Mouse (Mus musculus) limb, embryonic 12.5 days (tissue): ENCODE results near the gene Tfap4. TPM values are rescaled to one million over a fixed set of nuclear protein-coding genes. Genes with fewer than 3 reads are reported as not detected.

ENCODE experiments used
- ATAC-seq: fragments of 200-750 bp; cut with Nextera tagmentation; 2 replicates; pipeline ENCODE4 v1.8.0; 2017; ENCODE audit warnings: low read depth, moderate TSS enrichment; ENCODE audit not compliant: insufficient number of reproducible peaks, insufficient read depth, low FRiP score, low TSS enrichment
- H3K27ac ChIP-seq: fragments of 300-500 bp; sonication (generic); 2 replicates; pipeline ENCODE4 v1.5.1; 2016; ENCODE audit warnings: mild to moderate bottlenecking, moderate library complexity
- H3K27me3 ChIP-seq: fragments of 300-500 bp; sonication (generic); 2 replicates; pipeline ENCODE4 v1.6.1; 2016; ENCODE audit warnings: mild to moderate bottlenecking, moderate library complexity
- H3K36me3 ChIP-seq: fragments of 300-500 bp; sonication (generic); 2 replicates; pipeline ENCODE4 v1.6.1; 2016; ENCODE audit warnings: mild to moderate bottlenecking, moderate library complexity
- H3K4me1 ChIP-seq: fragments of 300-500 bp; sonication (generic); replicated peaks from 2 replicates; pipeline ENCODE4 v1.6.1; 2016
- H3K4me2 ChIP-seq: fragments of 300-500 bp; sonication (generic); 2 replicates; pipeline ENCODE4 v1.6.1; 2016; ENCODE audit warnings: mild to moderate bottlenecking, moderate library complexity
- H3K4me3 ChIP-seq: fragments of 300-500 bp; sonication (generic); replicated peaks from 2 replicates; pipeline ENCODE4 v1.5.1; 2016; ENCODE audit warnings: mild to moderate bottlenecking
- H3K9ac ChIP-seq: fragments of 300-500 bp; sonication (generic); replicated peaks from 2 replicates; pipeline ENCODE4 v1.6.1; 2016; ENCODE audit warnings: mild to moderate bottlenecking, moderate library complexity
- H3K9me3 ChIP-seq: fragments of 300-500 bp; sonication (generic); 2 replicates; pipeline ENCODE4 v1.6.1; 2016; ENCODE audit warnings: mild to moderate bottlenecking, moderate library complexity
- WGBS: fragments of 180-500 bp; shearing (Covaris S2); methylation state at CpG from one replicate; pipeline ENCODE4 v1.1.7; 2016; 5-methylcytosine and 5-hydroxymethylcytosine counted together
- polyA plus RNA-seq: library from polyadenylated mRNA; unstranded; fragments of >200 nt; fragmentation: Nextera tagmentation; extraction: Ambion mirVana; gene quantifications from 2 replicates; pipeline ENCODE4 v1.2.1, GENCODE M21; 2016

Gene Tfap4
- polyA plus RNA-seq, 1 experiment from 2014 or later: 29.1 TPM

DNA sequence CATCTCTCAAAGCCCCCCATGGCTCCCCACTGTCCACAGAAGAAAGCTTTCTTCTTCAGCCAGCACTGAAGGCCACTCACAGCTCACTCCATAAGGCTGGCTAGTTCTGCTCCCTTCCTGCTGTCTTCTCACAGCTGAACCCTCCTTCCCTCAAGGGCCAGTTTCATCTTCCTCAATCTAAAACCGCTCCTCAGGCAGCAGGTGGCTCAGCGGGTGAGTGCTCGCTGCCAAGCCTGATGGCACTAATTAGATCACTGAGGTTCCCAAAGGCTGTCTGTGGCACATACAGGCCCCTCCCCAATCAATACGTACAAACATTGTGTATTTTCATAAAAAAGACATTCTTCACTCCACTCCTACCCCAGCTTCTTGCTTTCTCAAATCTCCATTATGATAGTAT, 40.5 kb downstream of the Tfap4 start:
- ATAC-seq: no peak
- Histone ChIP-seq H3K4me2 (no peak overlapping the region), H3K9ac (no peak overlapping the region), H3K4me3 (no peak overlapping the region), H3K27me3 (no peaks in the 10 kb centered on the region), H3K4me1 (peaks cover 25% of the 10 kb centered on the region), H3K27ac (no peak overlapping the region), H3K36me3 (no peaks in the 10 kb centered on the region), H3K9me3 (no peaks in the 10 kb centered on the region)
- WGBS: 83% methylated on average over 4 of the region's 4 CpGs

- Histone ChIP-seq H3K36me3 (no peaks in the 10 kb centered on the region), H3K27ac (no peak overlapping the region), H3K9me3 (no peaks in the 10 kb centered on the region), H3K4me1 (peaks cover 23% of the 10 kb centered on the region), H3K4me2 (no peak overlapping the region), H3K27me3 (no peaks in the 10 kb centered on the region), H3K9ac (no peak overlapping the region), H3K4me3 (no peak overlapping the region)
- ATAC-seq: no peak
- 64% methylated on average over 2 of the region's 2 CpGs for WGBS
Observed at GRCm38 (mm10) chr16:4517906-4518305, 41.7 kb downstream of the Tfap4 start.

- Histone ChIP-seq H3K4me1 (no peaks in the 10 kb centered on the region; the same call in 1 of the 2 replicates), H3K4me2 (no peak overlapping the region), H3K27me3 (no peaks in the 10 kb centered on the region), H3K9me3 (no peaks in the 10 kb centered on the region), H3K36me3 (no peaks in the 10 kb centered on the region), H3K27ac (no peak overlapping the region), H3K4me3 (no peak overlapping the region), H3K9ac (no peak overlapping the region)
- no peak for ATAC-seq
- 82% methylated on average over 3 of the region's 3 CpGs for WGBS
Observed at GRCm38 (mm10) chr16:4514383-4514782, 45.3 kb downstream of the Tfap4 start.

DNA sequence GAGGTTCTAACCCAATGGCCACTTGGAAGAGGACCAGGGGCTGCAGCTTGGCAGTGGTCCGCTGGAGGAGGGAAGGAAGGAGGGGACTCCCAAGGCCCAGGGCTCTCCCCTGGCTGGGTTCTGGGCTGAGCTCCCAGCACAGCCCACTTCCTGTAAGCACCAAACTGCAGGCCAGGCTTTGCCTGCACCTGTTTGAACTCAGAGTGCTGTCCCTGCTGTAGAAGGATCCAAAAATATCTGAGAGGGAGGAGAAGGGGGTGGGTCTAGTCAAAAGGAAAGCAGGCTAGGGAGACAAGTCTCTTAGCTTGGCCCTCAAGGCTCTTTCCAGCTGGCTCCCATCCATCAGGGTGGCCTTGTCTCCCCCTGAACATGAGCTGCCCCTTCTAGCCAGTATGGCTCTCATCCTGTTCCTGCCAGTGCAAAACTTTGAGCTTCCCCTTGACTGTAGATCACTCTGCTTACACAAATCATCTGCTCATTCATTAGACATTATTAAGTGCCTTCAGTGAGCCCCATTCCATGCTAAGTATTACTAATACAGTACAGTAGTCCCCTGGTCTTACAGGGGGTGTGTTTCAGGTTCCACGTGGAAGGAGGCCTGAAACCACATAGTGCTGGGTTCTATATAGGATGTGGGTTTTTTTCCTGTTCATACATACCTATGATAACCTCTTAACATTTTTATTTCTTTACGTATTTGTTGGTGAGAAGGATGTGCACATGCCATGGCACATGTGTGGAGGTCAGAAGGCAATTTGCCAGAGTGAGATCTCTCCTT, 46.8 kb downstream of the Tfap4 start:
- WGBS: 73% methylated on average over 3 of the region's 3 CpGs

GRCm38 (mm10) chr16:4511371-4511770, 48.3 kb downstream of the Tfap4 start:
- no peak overlapping the region for H3K9ac ChIP-seq
- no peaks in the 10 kb centered on the region for H3K9me3 ChIP-seq
- no peak overlapping the region for H3K4me3 ChIP-seq
- no peak overlapping the region for H3K4me2 ChIP-seq
- no peaks in the 10 kb centered on the region; the same call in 1 of the 2 replicates for H3K4me1 ChIP-seq
- no peaks in the 10 kb centered on the region for H3K27me3 ChIP-seq
- no peaks in the 10 kb centered on the region for H3K36me3 ChIP-seq
- no peak for ATAC-seq
- H3K27ac ChIP-seq: no peak overlapping the region
- 81% methylated on average over 2 of the region's 2 CpGs for WGBS

More for the DNA sequence above, 46.8 kb downstream of the Tfap4 start:
- Histone ChIP-seq H3K4me1 (no peaks in the 10 kb centered on the region; the same call in 1 of the 2 replicates), H3K9me3 (no peaks in the 10 kb centered on the region), H3K27me3 (no peaks in the 10 kb centered on the region), H3K4me3 (no peak overlapping the region), H3K27ac (no peak overlapping the region), H3K9ac (no peak overlapping the region), H3K36me3 (no peaks in the 10 kb centered on the region), H3K4me2 (no peak overlapping the region)
- peak; percentile 68; the same call in 1 of the 2 replicates for ATAC-seq

DNA sequence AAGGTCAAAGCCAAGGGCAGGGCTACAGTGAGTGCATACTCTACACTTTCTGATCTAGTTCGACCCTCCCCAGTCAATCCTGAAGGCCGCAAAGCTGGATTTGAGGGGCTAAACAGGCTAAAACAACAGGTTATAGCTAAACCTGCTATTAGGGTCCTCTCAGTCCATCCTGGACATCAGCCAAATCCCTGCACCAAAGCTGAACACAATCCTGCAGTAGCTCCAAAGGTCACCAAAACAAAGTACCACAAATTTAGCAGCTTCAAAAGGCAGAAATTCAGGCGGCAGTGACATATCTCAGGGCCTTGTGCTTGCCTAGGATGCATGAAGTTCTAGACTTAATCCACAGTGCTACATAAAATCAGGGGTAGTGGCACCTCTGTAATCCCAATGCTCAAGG, 53.5 kb downstream of the Tfap4 start:
- Histone ChIP-seq H3K9me3 (no peaks in the 10 kb centered on the region), H3K36me3 (no peaks in the 10 kb centered on the region), H3K4me1 (no peaks in the 10 kb centered on the region; the same call in 1 of the 2 replicates), H3K4me2 (no peak overlapping the region), H3K27me3 (no peaks in the 10 kb centered on the region), H3K27ac (no peak overlapping the region), H3K9ac (no peak overlapping the region), H3K4me3 (no peak overlapping the region)
- ATAC-seq: no peak
- WGBS: 78% methylated on average over 3 of the region's 3 CpGs

- no peak for ATAC-seq
- Histone ChIP-seq H3K4me3 (no peak overlapping the region), H3K9ac (no peak overlapping the region), H3K4me1 (no peaks in the 10 kb centered on the region; the same call in 1 of the 2 replicates), H3K4me2 (no peak overlapping the region), H3K27me3 (no peaks in the 10 kb centered on the region), H3K36me3 (no peaks in the 10 kb centered on the region), H3K9me3 (no peaks in the 10 kb centered on the region), H3K27ac (no peak overlapping the region)
- 93% methylated on average over 1 of the region's 1 CpGs for WGBS
Observed at GRCm38 (mm10) chr16:4503495-4503894, 56.2 kb downstream of the Tfap4 start.

DNA sequence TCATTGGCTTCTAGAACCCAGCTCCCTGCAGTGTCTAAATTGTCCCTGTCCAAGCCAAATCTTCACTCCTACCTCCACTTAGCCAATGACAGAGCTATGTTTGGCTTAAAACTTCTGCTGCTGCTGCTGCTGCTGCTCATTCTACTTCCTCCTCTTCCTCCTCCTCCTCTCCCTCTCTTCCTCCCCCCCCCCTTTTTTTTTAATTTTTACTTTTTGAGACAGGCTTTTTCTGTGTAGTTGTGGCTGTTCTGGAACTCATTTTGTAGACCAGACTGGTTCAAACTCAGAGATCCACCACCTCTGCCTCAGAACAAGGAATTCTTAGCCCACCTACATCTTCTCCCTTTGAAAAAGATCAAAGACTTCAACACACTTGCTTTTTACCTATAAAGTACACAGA, 57.1 kb downstream of the Tfap4 start:
- Histone ChIP-seq H3K9ac (no peak overlapping the region), H3K9me3 (no peaks in the 10 kb centered on the region), H3K4me3 (no peak overlapping the region), H3K4me2 (no peak overlapping the region), H3K4me1 (peaks cover 2% of the 10 kb centered on the region; the same call in 1 of the 2 replicates), H3K36me3 (no peaks in the 10 kb centered on the region), H3K27ac (no peak overlapping the region), H3K27me3 (no peaks in the 10 kb centered on the region)
- no peak for ATAC-seq

DNA sequence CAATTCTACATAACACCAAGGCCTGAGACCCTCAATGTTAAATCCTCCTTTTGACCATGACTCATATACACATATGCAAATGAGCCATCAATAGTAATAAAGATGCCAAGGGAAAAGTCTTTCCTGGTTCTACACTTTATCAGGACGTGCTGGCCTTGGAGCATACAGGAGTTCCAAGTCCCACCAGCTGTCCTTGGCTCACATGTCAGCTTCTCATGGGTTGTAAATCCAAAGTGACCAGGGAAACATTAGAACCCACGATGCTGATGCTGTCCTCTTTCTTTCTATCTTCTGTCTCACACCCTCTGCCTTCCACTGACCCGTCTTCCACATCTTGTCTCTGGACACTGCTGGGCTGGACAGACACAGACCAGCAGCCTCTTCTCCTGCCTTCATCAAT, 58.0 kb downstream of the Tfap4 start:
- Histone ChIP-seq H3K9ac (no peak overlapping the region), H3K9me3 (no peaks in the 10 kb centered on the region), H3K27ac (no peak overlapping the region), H3K4me2 (no peak overlapping the region), H3K4me3 (no peak overlapping the region), H3K27me3 (no peaks in the 10 kb centered on the region), H3K36me3 (no peaks in the 10 kb centered on the region), H3K4me1 (peaks cover 2% of the 10 kb centered on the region; the same call in 1 of the 2 replicates)
- ATAC-seq: no peak
- 81% methylated on average over 3 of the region's 3 CpGs for WGBS

DNA sequence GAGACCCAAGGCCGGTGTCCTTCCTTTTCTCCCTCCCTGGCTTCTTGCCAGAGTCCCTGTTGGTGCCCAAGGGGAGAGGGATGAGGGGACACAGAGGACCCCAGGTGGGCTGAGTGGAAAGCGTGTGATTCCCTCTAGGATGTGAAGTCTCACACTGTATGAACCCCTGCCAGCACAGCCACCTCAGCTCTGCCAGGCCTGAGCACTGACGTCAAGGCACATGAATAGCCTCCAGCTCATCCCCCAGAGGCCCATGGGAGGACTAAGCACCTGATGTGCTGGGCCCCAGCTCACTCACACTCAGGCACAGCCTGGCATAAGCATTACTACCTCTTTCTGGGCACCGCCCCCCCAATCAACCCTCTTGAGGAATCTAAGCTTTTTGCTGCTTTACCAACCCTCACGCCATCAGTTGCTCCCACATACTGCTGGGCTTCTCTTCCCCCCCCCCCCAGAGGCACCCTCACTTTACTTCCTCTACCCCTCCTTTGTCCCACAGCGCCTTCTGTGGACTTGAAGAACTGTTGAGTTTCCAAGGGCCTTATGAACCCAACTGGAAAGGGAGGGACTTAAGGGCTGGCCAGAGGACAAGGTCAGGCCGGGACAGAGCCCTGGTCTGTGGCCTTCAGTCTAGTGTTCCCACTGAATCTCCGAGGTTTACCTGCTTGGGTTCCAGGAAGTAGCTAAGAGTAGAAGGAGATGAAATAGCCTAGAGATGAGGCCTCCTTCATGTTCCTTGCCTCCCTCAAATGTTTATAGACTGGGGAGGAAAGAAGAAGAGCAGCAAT, 58.9 kb downstream of the Tfap4 start:
- H3K4me2 ChIP-seq: no peak overlapping the region
- H3K4me1 ChIP-seq: peaks cover 2% of the 10 kb centered on the region; the same call in 1 of the 2 replicates
- ATAC-seq: no peak
- no peak overlapping the region for H3K27ac ChIP-seq
- H3K9ac ChIP-seq: no peak overlapping the region
- H3K4me3 ChIP-seq: no peak overlapping the region
- no peaks in the 10 kb centered on the region for H3K36me3 ChIP-seq
- WGBS: 82% methylated on average over 8 of the region's 8 CpGs
- H3K9me3 ChIP-seq: no peaks in the 10 kb centered on the region
- H3K27me3 ChIP-seq: no peaks in the 10 kb centered on the region

GRCm38 (mm10) chr16:4497762-4498607, 61.7 kb downstream of the Tfap4 start:
- H3K9ac ChIP-seq: no peak overlapping the region
- H3K4me2 ChIP-seq: no peak overlapping the region
- no peaks in the 10 kb centered on the region for H3K36me3 ChIP-seq
- no peaks in the 10 kb centered on the region for H3K27me3 ChIP-seq
- no peaks in the 10 kb centered on the region for H3K9me3 ChIP-seq
- H3K4me3 ChIP-seq: no peak overlapping the region
- no peak overlapping the region for H3K27ac ChIP-seq
- H3K4me1 ChIP-seq: 0 out of 2 replicates have a peak, but pooled peaks cover 2% of the 10 kb centered on the region
- ATAC-seq: no peak
- WGBS: 66% methylated on average over 8 of the region's 8 CpGs
